Mouse (Mus musculus) spleen, adult 2 months (tissue): ENCODE data around the gene Hmcn2.

Experiments used
- CTCF ChIP-seq: fragments of 200-500 bp; IDR thresholded peaks from 2 replicates; pipeline ENCODE4 v1.5.1; 2011; ENCODE audit warnings: mild to moderate bottlenecking, inconsistent platforms; ENCODE audit not compliant: insufficient read depth, insufficient read length, insufficient replicate concordance; ENCODE audit errors: extremely low read depth
- POLR2A ChIP-seq: fragments of 200-500 bp; IDR thresholded peaks from 2 replicates; pipeline ENCODE4 v1.6.1; 2011; ENCODE audit warnings: low read depth, low read length, inconsistent platforms

DNA sequence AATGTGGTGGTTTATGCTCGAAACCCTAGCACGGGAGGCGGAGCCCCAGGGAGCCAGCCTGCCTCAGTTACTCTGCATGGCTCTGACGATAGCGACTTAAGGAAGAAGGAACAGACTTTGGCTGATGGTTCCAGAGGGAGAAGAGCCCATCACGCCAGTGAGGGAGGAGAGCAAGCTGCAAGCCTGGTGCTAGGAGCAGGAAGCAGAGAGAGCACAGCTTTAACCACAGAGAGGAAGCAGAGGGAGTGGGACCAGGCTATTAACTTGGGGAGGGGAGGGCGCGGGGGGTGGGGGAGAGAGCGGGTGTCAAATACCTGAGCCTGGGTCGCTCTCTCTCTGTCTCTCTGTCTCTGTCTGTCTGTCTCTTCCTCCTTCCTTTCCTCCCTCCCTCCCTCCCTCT lies 102.8 kb downstream of the Hmcn2 start:
- TF ChIP-seq CTCF (no peak), POLR2A (no peak)
